Mouse (Mus musculus) megakaryocyte progenitor cell, adult 5-6 weeks (primary cell): ENCODE measurements at regions not wholly inside any gene's neighbourhood (a gene's known extent, or its start where the extent isn't known, plus 50 kb on each side); places are given as distances from the start of the nearest gene placed in this dataset.

ENCODE experiments used
- ATAC-seq: replicated peaks from 2 replicates; pipeline ENCODE4 v1.8.0; 2016; ENCODE audit warnings: mild to moderate bottlenecking, moderate TSS enrichment, inconsistent platforms; ENCODE audit not compliant: poor library complexity

- ATAC-seq = no peak
Measured at GRCm38 (mm10) chr9:61315371-61316298, 56.5 kb upstream of the Tle3 start.

DNA sequence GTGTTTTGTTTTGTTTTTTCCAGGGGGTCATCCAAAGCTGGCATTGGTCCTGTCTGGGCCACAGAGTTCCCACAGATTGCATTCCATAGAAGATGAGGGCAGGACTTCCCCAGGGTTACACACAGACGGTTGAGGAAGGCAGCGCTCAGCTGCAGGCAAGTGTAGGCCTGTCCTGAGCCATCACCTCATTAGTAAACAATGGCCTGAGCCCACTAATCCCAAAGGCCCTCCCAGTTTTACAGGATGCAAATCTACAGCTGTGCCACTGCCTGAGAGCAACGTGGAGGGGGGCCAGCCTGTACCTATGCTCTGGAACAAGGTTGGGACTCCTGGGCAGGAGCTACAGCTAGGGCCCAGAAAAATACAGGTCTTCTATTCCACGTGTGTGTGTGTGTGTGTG is 55.7 kb upstream of the Tle3 start:
- no peak for ATAC-seq

DNA sequence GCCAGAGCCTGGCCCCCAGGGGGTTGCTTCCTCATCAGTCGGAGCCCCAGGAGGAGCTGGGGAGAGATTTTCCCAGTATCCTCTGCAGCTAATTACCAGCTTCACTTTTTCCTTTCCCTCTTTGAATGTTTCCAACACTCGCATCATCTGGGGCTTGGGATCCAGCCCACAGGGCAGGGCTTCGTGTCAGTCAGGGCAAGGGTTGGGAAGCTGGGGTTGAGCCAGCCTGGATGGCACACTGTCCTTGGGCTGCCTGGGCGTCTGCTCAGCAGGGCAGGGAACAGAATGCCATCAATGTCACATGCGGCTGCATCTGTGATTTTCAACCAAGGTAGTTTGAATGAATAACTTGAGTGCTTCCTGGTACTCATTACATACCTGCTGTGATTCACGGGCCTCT is 52.4 kb upstream of the Tle3 start:
- ATAC-seq = no peak

- no peak for ATAC-seq
Measured at GRCm38 (mm10) chr9:61321314-61321713, 50.9 kb upstream of the Tle3 start.

- ATAC-seq = peak; percentile 32; the same call in 1 of the 2 replicates
Measured at GRCm38 (mm10) chr9:61321825-61322224, 50.3 kb upstream of the Tle3 start.

GRCm38 (mm10) chr9:61322333-61322732 is 49.8 kb upstream of the Tle3 start:
- ATAC-seq = peak; percentile 81
